Mouse (Mus musculus): ENCODE data around the gene Mgll.

The Mgll gene

GRCm38 (mm10) chr6:88775267-88775666 is 51.1 kb downstream of the Mgll start:
- DNase-seq = no peak

GRCm38 (mm10) chr6:88776336-88776923 is 52.2 kb downstream of the Mgll start:
- no peak for DNase-seq

DNA sequence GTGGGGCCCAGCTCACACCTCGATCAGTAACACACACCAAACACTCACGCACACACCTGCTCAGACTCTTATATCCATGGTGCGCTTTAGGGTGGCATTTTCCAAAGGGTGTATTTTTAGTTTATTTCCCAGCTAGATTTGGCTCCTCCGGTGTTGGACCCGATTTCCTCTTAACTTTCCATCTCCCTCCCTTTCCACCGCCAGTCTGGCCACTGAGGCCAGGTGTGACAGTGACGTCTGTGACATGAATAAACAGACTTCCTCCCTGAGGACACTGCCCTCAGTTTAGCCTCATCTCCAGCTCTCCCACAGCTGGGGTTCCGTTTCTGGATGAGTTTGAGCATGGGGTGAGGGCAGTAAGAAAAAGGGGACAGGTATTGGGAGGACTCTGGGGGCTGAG is 52.8 kb downstream of the Mgll start:
- no peak for DNase-seq

- peak; percentile 35 for DNase-seq
These were observed 54.0 kb downstream of the Mgll start for GRCm38 (mm10) chr6:88778047-88778688.

DNA sequence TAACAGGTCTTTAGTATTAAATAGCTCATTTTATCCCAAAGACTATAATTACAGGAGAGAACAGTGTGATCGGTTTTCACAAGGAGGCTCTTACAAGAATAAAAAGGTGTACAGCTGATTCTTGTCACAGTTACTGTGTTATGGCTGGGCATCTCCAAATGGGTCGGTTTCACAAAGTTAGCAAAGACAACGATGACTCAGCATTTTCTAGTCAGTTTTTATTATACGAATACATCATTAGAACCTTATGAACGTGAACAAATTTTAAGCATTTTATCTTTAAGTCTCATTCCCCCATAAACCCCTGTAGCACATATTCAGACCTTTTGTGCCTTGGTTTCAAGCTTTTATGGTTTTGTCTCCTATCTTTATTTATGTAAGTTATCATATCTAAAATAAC is 55.5 kb downstream of the Mgll start:
- DNase-seq = no peak

DNA sequence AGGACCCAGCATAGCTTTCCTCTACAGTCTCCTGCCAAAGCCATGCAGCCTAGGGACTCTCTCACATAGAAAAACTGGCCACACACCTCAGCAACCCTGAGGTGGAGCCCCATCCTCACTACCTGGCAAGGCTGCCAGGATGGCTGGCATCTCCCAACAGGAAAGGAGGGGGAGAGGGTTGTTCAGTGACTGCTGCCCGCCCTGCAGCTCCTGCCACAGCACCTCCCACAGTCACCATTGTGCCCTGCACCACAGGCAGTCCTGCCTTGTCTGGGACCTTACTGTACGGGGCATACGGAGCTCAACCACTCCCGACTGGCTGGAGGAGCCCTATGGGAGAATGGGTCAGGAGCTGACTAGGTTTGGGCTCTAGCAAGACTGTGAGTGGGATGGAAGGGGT is 57.7 kb downstream of the Mgll start:
- no peak for DNase-seq

DNA sequence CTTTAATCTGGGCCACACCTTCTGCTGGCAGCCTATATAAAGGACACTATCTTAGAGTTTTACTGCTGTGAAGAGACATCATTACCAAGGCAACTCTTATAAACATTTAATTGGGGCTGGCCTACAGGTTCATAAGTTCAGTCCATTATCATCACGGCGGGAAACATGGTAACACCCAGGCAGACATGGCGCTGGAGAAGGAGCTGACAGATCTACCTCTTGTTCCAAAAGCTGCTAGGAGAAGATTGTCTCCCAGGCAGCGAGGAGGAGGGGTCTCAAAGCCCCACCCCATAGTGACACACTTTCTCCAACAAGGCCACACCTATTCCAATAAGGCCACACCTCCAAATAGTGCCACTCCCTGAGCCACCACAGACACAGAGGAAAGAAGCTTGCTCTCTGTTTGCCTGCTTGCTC is 58.8 kb downstream of the Mgll start:
- DNase-seq = no peak

- peak; percentile 30 for DNase-seq
These were observed 60.5 kb downstream of the Mgll start for GRCm38 (mm10) chr6:88784691-88785173.

- peak; percentile 37 for DNase-seq
These were observed 61.1 kb downstream of the Mgll start for GRCm38 (mm10) chr6:88785331-88785730.

GRCm38 (mm10) chr6:88785781-88786542 is 61.8 kb downstream of the Mgll start:
- DNase-seq = no peak

DNA sequence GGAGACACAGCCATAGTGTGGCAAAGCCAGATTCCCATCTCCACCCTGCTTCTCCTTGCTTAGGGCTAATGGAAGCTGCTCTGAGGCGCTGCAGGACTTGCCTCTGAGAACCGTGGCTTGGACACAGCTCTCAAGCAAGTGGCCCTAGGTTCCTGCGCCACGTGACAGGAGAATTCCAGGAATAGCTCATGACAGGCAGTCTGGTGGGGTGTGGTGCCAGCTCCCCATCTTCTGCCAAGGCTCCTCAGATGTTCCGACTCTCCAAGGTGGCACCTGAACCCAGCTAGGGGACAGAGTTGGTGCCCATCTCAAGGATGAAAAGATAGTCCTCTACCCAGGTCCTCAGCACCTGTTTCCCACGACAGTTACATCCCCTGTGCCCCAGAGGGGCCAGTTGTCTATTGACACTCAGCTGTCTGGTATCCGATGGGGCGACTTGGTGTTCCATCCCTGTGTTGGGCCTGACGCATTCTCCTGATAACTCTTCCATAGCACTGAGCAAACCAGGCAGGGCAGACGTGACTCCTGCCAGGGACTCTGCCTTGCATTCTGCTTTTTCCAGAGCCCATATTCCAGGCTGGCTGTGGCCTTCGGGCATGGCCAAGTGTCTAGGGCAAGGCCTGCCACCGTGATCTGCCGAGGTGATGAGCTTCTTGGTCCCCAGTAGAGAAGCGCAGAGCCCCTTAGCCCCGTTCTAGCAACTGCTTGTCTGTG is 62.7 kb downstream of the Mgll start:
- peak; percentile 30 for DNase-seq

GRCm38 (mm10) chr6:88787496-88787895 is 63.3 kb downstream of the Mgll start:
- DNase-seq = peak; percentile 38

DNA sequence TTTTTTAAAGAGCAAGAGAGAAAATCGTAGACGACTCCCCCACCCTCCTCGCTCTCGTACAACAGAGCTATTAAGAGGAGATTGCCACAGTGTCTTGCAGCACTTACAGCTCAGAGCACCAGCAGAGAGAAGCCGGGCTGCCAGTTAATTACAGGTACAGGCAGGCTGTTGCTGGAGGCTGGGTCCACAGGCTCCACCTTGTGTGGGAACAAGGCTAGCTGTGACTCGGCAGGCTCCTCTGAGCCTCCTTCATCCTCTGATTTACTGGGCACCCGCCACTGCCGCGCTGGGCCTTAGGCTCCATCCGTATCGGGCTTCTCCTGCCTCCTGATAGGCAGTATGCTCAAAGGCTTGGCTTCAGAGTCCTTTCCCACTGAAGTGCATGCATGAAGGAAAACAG is 64.0 kb downstream of the Mgll start:
- DNase-seq = no peak

DNA sequence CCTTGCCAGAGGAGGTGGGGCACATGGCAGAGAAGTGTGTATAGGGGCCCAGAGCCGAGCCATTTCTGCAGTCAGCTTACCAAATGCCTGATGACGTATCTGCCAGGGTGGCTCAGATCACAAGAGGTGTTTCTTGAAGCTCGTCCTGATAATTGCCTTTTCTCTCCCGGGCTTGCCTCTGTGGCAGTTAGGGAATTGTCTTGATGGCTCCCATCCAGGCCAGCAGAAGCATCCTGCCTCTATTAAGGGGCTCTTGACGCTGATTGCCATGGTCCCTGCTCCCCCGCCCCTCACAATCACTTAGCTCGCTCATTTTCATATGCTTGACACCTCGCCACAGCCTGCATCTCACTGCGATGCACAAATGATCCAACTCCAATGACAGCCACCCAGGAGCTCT is 67.1 kb downstream of the Mgll start:
- no peak for DNase-seq

DNA sequence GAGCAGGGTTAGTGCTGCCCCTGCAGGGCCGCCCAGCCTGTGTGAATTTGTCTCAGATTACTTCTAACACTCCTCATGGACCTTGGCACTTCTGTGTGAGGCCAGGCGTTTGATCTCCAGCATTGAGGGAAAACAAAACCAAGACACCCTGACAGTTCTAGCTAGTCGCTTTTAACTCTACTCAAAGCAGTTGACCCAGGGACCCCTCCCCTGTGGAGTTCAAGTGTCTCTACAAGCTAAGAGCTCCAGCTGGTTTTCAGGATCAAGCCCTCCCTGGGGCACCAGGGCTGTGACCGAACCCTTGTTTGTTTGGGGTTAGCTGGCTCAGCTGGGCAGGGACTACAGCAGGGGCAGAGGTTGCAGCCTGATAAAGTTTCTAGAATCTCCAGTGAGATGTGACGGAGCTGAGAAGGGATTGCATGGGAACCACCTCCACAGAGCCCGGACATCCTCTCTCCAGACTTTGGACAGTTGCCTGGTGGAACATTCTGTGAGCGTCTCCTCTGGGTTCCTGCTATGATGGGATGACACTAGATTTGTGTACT is 68.0 kb downstream of the Mgll start:
- DNase-seq = peak; percentile 53

GRCm38 (mm10) chr6:88793243-88793642 is 69.0 kb downstream of the Mgll start:
- no peak for DNase-seq

DNA sequence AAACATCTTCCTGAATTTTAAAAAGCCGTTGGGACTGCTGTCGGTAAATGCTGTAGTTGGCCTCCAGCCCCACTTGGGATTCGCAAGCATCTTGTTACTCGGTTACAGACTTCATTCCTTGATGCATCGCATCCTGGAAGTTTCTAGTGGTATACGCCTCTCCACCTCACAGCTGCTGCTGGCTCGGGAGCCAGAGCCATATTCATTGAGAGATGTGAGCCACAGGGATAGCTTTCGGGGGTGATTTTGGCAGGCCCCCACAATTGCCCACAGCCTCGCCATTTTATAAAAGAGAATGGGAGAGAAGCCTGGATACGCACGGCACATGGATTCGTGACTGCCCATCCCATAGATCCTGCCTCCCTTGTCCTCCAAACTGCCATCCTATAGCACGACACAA is 69.7 kb downstream of the Mgll start:
- DNase-seq = no peak

DNA sequence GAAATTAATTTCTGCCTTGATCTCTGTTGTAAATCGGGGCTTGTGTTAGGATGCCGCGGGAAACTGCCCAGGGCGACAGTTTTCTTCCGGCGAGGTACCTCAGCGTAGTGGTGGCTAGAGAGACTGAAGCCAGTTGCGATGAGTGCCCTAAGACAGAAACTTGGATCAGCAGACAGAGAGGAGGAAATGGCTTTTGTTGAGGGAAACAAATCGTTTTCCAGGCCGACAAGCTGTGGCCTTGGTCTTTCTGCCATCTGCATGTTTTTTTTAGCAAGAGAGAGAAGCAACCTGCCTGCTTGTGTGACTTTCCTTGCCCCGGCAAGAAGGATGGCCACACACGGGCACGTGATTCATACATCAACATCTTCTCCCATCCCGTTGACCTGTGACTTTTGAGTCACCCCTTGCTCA is 70.4 kb downstream of the Mgll start:
- no peak for DNase-seq

DNA sequence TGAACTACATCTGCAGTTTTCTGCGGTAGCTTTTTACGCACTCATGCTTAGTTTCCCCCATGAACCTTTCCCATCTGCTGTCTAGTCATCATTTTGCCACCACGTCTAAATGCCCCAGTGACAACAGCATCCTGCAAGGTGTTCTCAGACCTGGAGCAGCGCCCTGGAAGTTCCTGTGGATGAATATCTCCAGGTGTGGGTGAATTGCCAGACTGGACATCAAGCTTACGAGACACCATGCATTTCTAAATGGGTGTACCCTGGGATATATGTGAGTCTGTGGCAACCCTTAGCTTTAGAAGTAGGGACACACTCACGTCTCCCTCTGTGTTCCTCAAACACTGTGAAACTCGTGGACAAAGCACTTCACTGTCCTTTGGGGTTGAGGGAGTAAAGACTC is 76.0 kb downstream of the Mgll start:
- DNase-seq = no peak

DNA sequence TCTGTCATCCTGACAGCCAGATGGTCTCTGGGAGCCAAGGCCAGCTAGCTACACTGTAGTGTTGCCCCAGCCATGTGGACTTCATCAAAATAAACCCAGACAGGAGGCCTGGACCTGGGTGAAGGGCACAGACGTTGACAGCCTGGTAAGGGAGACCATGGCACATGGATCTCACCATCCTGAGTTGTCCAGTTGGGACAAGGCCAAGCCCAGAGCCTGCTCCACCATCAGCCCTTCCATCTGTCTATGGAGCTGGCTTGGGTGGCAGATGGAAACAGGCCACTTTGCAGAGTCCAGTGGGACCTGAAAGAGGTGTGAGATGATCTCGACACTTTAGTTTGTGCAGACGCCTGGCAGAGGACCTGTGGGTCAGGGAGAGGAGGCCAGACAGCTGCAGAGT is 76.5 kb downstream of the Mgll start:
- no peak for DNase-seq

GRCm38 (mm10) chr6:88803051-88803450 is 78.8 kb downstream of the Mgll start:
- DNase-seq = no peak

DNA sequence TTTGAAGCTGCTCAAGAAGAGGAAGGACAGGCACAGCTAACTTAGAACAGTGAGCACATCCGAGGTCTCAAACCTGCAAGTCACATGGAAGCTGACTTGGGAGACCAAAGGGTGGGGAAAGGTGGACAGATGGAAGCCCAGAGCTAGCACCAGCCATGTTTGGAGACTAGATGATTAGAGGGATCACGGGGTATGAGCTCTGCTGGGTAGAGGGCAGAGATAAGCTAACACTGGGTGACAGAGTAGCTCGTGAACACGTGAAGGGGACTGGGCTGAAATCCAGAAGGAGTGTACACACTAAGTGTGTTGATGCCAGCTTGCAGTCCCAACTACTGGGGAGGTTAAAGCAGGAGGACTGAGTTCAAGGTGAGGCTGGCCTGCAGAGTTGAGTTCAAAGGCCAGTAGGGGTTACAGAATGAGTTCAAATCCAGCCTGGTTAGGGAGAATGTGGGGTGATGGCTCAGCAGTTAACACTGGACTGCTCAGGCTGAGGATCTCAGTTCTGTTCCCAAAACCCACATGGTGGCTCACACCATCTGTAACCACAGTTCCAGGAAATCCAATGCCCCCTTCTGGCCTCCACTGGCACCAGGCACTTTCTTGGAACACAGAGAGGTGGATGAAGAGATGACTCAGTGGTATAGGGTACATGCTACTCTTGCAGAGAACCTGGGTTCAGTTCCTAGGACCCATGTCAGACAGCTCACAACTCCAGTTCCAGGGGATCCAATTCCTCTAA is 79.9 kb downstream of the Mgll start:
- no peak for DNase-seq

Data from kidney, adult 9 months (tissue).